Mouse (Mus musculus) heart, postnatal 14 days (tissue): ENCODE measurements around the gene Olfr221. TPM values are rescaled to one million over a fixed set of nuclear protein-coding genes. Genes with fewer than 3 reads are reported as not detected.

Source experiments
- DNase-seq, 2 experiments: peaks; one replicate each; pipeline ENCODE4 v3.0.0; 2021 to 2022
- intact Hi-C: fragments of 180-260 bp; cut with DNase I; formaldehyde crosslinking; loops from one replicate; pipeline ENCODE4 v1.15.1; 2025
- total RNA-seq, 2 experiments: library from RNA; stranded (reverse); gene quantifications; 2 replicates each; pipeline ENCODE4 v1.2.3; 2021

Olfr221 gene
- total RNA-seq, 2 experiments from 2014 or later = not detected

DNA sequence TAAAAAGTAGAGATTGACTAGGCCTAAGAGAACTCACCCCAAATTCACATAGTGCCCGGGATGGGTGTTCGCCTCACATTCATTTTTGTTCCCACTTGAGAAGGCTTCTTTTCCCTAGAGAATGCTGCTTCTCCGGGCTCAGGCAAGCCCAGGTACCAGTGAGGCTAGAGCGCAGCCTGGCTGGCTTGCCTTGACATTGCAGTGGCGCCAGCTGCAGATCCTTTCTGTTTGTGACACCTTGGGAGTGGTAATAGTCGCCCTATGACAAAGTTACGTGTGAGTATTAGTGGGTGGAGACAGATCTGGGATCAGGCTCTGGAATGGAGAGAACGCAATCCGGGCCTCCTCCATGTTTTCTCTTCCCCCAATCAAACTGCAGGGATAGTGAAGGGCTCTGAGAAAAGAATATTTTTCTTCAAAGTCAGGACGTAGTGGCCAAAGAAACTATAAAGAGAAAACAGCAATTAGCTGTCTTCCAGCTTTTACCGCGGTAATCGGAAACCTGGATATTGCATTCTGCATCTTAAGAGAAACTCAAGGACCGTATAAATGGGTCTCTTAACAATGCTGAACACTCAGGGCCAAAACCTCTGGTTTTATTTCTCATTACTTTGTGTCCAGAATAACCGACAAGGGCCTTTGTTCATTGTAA is 21.6 kb downstream of the Olfr221 start, which contains the start of gene Zfp219:
Gene Zfp219, minus strand, starts transcription at position 248 of the 652 bp plus-strand sequence.
- peak; percentile 75 to 82 for DNase-seq
- intact Hi-C loops = loop anchor here (5.0 kb wide), 1 partner anchor 82 kb away; the partner anchor contains the start of gene Hnrnpc

DNA sequence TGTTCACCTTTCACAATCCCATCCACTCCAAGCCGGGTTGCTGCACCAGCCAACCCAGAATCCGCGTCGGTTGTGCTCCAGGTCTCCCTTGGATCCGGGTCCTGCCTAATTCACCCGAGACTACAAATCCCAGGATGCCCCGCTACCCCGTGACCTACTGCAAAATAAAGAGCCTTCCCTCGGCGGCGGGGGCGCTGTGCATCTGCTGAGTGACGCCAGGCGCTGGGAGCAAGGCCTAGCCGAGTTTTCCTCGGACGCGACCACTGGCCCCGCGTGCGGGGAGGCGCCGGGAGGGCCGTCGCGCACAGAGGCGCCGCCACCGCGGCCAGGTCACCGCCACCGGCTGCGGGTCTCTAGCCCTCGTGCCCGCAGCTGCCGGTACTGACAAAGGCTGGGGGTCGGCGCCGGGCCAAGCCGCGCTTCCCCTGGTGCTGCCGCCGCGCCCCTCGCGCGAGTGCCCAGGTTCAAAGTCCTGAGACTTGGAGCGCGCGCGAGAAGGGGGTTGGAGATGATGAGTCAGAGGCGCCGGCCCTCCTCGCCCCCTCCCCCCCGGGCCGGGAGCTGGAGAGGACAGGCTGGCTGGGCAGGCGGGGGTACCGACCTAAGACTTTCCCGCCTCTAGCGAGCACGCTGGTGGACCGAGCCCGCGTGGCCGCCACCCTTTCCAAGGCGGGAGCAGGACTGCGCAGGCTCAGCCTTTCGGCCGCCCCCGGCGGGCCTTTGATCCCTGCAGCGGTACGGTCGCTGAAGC is 22.5 kb downstream of the Olfr221 start:
- DNase-seq = peak; percentile 96
- intact Hi-C loops = loop anchor here (5.0 kb wide), 1 partner anchor 83 kb away; the partner anchor contains the start of gene Hnrnpc

DNA sequence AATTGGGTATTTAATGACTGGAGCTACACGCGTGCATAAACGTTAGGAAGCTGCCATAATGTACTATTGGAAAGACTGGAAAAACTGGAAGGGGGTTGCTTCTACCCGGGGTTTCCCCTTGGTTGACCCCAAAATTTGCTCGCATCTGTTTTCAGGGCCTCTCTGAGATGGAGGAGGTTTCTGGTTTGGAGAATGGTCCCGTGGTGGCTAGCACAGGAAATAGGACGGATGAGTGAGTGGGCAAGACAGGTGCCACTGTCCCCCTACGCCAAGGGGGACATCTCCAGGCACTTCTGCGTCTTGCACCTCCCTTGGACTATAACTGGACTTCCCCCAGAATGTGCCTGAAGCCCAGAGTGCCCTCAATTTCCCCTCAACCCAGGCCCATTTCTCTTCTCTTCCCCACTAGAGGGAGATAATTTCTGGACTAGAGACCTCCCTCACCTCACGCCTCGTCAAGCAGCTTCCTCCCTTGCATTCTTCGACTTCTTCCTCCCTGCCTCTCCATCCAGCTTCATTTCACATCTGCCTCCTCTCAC is 23.1 kb downstream of the Olfr221 start:
- no peak for DNase-seq

DNA sequence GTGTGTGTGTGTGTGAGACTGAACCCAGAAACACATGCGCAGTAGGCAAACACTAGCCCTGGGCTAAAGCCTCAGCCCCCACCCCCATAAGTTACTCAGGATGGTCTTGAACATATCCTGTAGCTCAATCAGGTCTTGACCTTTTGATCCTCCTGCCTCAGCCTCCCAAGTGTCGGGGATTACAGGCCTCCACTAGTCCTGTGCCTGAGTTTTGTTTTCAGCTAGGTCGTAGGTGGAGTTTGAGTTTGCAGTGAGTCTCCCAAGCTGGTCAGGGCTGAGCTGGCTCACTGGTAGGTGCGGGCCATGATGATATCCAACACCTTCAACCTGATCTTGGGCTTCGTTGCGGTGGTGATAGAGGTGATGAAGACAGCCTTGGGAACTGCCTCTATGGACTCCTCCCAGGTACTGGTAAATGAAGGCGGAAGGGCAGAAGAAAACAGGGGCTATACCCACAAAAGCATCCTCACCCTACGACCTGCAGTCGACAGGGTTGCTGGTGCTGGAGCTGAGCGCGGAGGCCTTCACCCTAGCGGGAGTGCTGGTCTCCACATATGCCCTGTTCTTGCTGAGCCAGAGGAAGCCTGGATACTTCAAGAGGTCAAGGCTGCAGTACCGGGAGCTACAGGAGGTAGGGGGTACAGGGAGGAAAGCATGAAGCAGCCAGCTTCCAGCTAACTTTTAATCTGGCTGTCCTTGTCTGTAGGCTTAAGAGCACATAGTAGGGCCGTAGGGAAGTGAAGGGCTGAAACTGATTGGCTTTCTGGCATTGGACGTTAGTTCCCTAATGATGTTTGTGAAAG is 23.8 kb downstream of the Olfr221 start:
- no peak for DNase-seq
- intact Hi-C loops = no loop called here

More for the DNA sequence above, 23.1 kb downstream of the Olfr221 start:
- intact Hi-C loops = no loop called here

DNA sequence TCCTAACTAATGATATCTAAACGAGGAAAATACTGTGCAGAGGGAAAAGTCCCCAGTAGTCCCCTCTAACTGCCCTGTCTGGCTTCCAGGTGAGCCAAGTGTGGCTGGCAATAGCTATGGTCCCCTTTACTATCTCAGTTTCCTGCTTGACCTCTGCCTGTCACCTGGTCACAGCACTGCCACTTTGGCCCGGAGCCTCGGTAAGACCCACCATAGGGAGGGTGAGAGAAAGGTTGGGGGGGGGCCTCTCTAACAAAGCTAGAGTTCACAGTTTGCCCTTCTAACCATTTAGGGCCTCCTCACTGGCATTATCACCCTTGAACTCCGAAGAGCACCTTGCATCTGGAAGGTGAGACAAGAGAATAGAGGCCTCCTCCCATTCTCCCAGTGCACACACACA is 24.6 kb downstream of the Olfr221 start:
- no peak for DNase-seq
- intact Hi-C loops = no loop called here

DNA sequence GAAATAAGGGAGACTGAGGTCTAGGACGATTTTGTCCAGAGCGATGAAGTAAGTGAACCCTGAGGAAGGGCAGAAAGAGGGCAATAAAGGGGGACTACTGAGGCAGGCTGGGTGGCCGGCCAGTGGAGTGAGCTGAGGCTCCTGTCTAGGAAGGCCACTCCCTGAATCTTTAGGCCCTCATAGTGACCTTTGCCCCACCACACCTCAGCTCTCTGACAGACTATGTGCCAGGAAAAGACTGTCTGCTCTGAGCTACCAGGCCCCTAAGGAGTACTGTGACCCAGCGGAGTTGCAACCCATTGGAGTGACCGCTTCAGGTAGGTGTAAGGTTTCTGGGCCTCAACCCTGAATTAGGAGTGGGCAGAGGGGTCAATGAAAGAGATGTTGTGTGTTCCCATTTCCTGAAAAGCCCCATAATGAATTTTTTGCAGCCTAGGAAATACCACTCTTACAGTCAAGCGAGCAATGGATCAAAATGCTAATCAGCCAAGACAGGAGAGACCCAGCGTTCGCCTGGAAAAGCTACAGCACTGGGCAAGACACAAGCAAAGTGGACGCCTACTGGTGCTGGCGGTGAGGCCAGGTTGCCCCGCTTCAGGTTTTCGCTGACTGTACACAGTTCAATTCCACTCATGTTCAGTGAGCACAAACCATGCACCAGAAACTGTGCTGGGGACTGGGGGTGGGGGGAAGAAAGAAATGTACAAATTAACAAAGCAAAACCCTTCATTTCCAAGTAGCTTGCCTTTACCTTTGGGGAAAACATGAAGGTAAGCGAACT is 25.4 kb downstream of the Olfr221 start:
- no peak for DNase-seq
- intact Hi-C loops = no loop called here

DNA sequence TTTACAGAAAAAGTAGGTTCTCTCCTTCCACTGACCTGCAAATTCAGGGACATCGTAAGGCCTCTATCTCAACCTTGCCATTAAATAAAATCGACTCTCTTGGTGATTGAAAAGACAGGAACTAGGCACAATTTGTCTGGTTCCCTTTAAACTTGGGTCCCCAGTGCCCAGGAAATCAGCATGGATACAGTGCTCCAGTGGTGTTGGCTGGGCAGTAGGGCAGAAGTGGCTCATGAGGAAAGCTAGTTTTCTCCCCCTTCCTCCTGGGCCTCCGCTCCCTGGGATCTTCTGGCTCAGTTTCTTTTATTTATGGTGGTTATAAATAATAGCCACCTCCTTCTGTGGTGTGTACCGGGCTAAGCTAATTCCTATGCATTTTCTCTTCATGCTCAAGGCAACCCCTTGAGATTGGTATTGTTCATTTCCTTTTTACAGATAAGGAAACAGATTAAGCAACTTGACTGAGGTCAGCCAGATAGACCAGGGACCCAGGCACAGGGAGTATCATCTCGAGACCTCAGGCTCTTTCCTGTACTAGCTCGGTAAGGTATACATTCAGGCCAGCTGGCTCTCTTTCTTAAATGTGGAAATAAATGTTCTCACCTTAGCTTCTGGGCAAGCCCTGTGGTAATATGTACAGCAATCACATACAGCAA is 26.7 kb downstream of the Olfr221 start, which contains the start of gene Tmem253:
Gene Tmem253, plus strand, starts transcription at position 214 of the 656 bp plus-strand sequence.
- DNase-seq = no peak
- intact Hi-C loops = no loop called here

DNA sequence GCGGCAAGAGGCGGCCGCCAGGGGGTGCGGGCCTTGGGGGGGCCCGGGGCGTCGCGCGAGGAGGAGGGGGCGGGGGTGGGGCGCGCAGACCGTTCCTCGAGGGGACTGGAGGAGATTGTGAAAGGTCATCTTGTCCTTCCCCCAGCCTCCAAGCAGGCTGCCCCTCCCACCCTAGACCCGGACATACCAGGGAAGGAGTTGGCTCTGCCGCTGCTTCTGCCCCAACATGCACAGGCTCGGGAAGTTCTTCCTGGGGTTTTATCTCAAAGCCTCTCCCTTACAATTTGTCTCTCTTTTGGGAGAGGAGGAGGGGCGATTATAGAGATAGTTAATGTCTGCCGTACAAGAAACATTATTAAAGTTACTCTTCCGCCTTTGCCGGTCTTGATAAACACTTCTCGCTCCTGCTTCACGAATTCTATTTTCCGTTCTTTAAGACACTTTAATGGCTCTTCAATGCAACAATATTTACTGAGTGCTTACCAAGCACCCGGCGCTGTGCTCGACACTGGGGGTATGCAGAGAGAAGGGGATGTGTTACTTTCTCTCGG is 27.4 kb downstream of the Olfr221 start:
- intact Hi-C loops = no loop called here
- DNase-seq = peak; percentile 63 to 65

DNA sequence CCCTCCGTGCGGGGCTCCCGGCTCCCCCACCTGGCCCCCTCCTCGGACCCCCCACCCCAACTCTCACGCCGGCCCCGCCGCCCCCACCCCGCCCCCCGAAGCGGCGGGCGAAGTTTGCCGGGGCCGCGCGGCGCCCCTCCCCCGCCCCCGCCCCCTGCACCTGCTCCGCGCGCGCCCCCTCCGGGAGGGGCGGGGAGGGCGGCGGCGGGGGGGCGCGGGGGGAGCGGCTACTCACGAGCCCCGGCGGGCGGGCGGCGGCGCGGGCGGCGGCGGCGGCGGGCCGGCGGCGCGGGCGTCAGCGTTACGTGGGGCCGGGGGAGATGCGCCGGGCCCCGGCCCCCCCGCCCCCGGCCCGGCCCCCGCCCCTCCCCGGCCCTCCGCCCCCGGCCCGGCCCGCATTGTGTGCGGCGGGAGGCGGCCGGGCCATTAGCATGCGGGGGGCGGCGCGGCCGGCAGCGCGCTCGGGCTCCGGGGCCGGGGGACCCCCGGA is 27.9 kb downstream of the Olfr221 start:
- intact Hi-C loops = no loop called here
- DNase-seq = no peak

DNA sequence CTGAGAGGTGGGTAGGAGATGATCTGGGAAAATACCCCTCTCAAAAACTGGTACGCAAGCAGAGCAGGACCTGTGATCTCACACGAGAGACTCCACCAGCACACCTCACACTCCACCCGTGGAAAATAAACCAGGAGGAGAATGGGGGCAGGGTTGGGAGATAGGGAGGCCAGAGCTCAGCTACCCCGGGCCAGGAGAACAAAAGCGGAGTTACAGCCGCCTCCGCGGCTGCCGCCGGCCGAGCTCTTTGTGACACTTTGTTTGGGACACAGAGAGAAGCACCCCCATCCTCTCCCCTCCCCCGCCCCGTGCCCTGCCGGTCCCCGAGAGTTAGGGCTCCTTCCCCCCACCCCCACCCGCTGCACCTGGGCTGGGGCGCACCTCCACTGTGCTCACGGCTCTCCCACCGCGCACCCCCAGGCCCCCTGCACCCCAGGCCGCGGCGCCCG is 28.5 kb downstream of the Olfr221 start:
- intact Hi-C loops = no loop called here
- DNase-seq = peak; percentile 43 to 59

DNA sequence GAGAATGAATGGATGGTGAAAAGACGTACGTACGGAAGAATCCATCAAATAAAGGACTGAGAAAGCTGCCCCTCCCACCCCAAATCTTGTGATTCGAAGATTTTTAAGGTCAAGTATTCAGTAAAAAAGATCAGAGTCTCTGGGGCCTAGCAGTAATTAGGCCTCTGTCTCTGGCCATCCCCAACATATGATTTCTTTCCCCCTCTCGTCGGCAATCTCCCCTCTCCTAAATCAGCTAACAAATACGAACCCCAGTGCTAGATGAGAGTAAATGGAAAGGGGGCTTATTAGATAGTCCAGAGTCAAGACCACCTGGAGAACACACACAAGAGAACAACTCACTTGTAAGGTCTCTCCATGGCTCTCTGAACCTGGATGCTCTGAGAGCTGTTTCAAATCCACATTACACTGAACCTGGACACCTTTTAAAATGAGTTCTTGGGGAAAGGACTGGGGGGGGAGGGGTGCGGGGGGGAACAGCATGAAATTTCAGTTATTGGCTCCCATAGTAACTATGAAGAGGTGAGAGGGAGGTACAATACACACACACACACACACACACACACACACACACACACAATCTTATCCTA is 29.1 kb downstream of the Olfr221 start:
- intact Hi-C loops = no loop called here
- DNase-seq = no peak

DNA sequence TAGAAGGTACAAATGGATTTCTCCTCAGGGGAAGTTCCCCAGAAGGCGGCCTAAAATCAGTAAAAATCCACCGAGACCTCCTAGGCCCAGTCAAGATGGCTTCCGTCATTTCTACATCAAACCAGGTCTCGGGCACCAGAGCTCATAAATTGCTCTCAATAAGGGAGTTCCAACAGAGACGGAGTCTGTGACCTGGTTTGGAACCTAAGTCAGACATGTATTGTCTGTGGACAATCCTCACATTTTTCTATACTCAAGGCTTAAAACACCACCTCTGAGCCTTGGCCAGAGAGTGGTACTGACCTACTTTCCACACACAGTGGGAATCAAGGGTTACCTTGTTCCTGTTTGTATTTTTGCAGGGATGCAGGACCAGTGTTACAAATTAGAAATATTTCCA is 29.7 kb downstream of the Olfr221 start:
- intact Hi-C loops = no loop called here
- no peak for DNase-seq

DNA sequence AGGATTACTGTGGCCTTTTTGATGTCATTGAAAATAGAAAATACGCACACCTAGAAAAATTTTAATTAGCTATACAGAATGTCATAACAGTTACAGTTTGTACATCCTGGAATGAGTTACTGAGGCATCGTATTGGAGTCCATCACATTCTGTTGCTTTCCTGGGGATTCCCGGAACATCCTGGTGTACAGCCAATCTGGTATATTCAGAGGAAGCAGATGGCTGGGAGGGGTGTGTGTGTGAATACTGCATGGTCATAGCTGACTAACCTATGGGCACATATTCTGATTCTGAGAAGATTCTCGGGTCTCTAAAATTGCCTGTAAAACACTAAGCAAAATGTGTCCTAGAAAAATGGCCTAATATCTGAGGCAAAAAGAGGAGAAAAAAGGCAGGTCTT is 30.2 kb downstream of the Olfr221 start:
- intact Hi-C loops = no loop called here
- no peak for DNase-seq

DNA sequence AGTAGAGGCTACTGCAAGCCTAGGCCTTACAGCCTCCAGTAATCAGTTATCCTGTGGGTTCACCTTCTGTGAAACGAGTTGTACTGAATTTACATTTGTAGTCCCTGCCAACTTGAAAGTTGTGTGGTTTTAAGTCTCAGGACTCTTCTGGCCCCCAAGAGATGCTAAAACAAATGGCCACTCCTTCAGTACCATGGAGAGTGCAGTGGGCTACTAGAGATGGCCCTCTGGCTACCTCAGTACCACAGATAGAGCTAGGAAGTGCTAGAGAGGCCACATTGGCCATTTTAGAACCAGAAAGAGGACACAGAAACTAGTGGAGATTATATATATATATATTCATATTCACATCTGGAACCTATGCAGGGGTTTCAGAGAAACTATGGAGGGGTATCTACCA is 30.6 kb downstream of the Olfr221 start:
- DNase-seq = no peak
- intact Hi-C loops = no loop called here

DNA sequence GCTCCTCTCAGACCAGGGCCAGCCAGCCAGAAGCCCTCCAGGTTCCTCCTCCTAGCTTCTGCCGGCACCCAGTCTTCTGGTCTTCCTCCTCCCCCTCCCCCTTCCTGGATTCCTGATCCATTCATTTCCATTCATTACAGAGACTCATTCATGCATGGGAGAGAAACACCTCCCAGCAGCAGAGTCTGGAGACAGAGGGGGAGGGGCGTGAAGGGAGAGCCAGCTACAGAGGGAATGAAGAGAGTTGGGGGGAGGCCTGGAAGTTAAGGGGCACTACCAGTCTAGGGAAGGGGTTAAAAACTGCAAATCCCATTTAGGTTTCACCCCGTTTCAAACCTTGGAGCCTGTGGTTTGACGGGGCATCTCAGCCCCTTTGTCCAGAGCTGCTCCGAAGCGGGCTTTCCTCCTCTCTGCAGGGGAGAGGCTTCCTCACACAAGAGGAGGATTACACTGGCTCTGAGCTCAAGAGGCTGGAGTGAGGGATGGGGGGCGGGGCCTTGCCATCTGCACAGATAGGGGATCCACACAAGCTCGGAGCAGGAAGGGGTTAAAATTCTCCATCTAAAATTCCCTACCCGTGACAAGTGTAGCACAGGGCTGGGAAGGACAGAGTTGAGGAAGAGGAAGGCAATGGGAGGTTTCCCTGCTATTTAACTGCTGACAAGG is 31.7 kb downstream of the Olfr221 start:
- intact Hi-C loops = no loop called here
- no peak for DNase-seq

DNA sequence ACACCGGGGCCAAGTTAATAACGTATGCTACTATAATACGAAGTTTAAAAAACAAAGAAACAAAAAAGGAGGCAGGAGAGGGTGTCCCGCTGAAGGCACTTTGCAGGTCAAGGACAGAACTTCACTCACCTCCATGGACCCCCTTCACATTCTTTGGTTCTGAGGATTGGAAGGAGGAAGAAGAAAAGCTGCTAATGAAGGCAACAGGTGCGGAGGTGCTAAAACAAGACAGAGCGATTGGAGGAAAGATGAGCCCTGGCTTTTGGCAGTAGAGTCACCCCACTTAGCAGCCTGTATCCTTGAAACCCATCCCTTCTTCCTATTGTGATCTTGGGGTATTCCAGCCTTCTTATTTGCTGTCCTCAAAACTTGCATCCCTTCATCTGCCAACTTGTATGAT is 32.4 kb downstream of the Olfr221 start:
- intact Hi-C loops = no loop called here
- no peak for DNase-seq

DNA sequence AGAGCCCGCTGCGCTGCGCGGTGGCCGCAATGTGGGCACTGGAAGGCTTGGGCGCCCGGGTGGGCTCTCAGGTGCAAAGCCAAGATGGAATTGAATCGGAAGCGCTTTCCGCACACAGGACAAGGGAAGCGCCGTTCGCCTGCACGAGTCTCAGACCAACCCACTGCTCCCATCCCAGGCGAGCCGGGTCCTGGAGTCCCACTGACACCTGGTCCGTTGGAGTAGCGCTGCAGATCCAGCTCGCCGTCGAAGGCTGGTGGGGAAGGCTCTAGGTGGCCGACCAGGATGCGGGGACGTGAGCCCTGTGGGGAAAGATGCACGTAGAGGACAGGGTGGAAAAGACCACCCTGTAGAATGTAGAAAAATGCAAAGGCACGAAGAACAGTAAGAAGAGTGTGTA is 32.9 kb downstream of the Olfr221 start:
- intact Hi-C loops = no loop called here
- no peak for DNase-seq
